Mouse (Mus musculus) stomach, embryonic 15.5 days (tissue): ENCODE measurements at regions not wholly inside any gene's neighbourhood (a gene's known extent, or its start where the extent isn't known, plus 50 kb on each side); places are given as distances from the start of the nearest gene placed in this dataset.
"Not testable (repeated sequence)": the region's sequence is repeated elsewhere in the genome, so short reads cannot be mapped to it uniquely, and the experiment has no call there.

ENCODE experiments used
- ATAC-seq: fragments of 200-750 bp; cut with Nextera tagmentation; 2 replicates; pipeline ENCODE4 v1.8.0; 2017; ENCODE audit warnings: low read depth, moderate number of reproducible peaks, moderate TSS enrichment; ENCODE audit not compliant: insufficient read depth, low FRiP score
- H3K27ac ChIP-seq: fragments of 300-500 bp; sonication (generic); 2 replicates; pipeline ENCODE4 v1.5.1; 2015; ENCODE audit warnings: mild to moderate bottlenecking, inconsistent platforms
- H3K27me3 ChIP-seq: fragments of 300-500 bp; sonication (generic); replicated peaks from 2 replicates; pipeline ENCODE4 v1.6.1; 2015; ENCODE audit warnings: inconsistent platforms
- H3K36me3 ChIP-seq: fragments of 300-500 bp; sonication (generic); 2 replicates; pipeline ENCODE4 v1.6.1; 2015; ENCODE audit warnings: inconsistent platforms
- H3K4me1 ChIP-seq: fragments of 300-500 bp; sonication (generic); 2 replicates; pipeline ENCODE4 v1.6.1; 2015; ENCODE audit warnings: inconsistent platforms
- H3K4me2 ChIP-seq: fragments of 300-500 bp; sonication (generic); 2 replicates; pipeline ENCODE4 v1.6.1; 2015; ENCODE audit warnings: mild to moderate bottlenecking, inconsistent platforms
- H3K4me3 ChIP-seq: fragments of 300-500 bp; sonication (generic); replicated peaks from 2 replicates; pipeline ENCODE4 v1.5.1; 2015; ENCODE audit warnings: inconsistent platforms
- H3K9ac ChIP-seq: fragments of 300-500 bp; sonication (generic); 2 replicates; pipeline ENCODE4 v1.6.1; 2015; ENCODE audit warnings: inconsistent platforms
- H3K9me3 ChIP-seq: fragments of 300-500 bp; sonication (generic); 2 replicates; pipeline ENCODE4 v1.6.1; 2016; ENCODE audit warnings: inconsistent platforms
- WGBS: fragments of 180-500 bp; shearing (Covaris S2); methylation state at CpG from one replicate; pipeline ENCODE4 v1.1.7; 2015; 5-methylcytosine and 5-hydroxymethylcytosine counted together

- H3K27me3 ChIP-seq = no peaks in the 10 kb centered on the region
- no peak for ATAC-seq
Measured at GRCm38 (mm10) chr1:13042326-13042725, 1628.4 kb downstream of the A830018L16Rik start.

GRCm38 (mm10) chr1:13050140-13050775 lies 1636.4 kb downstream of the A830018L16Rik start:
- ATAC-seq = no peak
- H3K4me1 ChIP-seq = no peaks in the 10 kb centered on the region; the same call in 1 of the 2 replicates
- no peaks in the 10 kb centered on the region for H3K9me3 ChIP-seq
- no peak overlapping the region for H3K27ac ChIP-seq
- H3K36me3 ChIP-seq = no peaks in the 10 kb centered on the region
- peak overlapping the region; percentile 43 for H3K4me2 ChIP-seq
- H3K9ac ChIP-seq = no peak overlapping the region
- WGBS = 19% methylated on average over 17 of the region's 17 CpGs
- H3K4me3 ChIP-seq = 0 out of 2 replicates have a peak overlapping the region, but pooled peaks have one; percentile 6
- H3K27me3 ChIP-seq = no peaks in the 10 kb centered on the region

More at GRCm38 (mm10) chr1:13042326-13042725, 1628.4 kb downstream of the A830018L16Rik start:
- Histone ChIP-seq H3K4me3 (no peak overlapping the region), H3K27ac (no peak overlapping the region), H3K9me3 (no peaks in the 10 kb centered on the region), H3K9ac (no peak overlapping the region), H3K36me3 (no peaks in the 10 kb centered on the region), H3K4me2 (no peak overlapping the region), H3K4me1 (no peaks in the 10 kb centered on the region)

GRCm38 (mm10) chr1:13051433-13052066 lies 1637.6 kb downstream of the A830018L16Rik start:
- not testable (repeated sequence) for H3K4me3 ChIP-seq, H3K27me3 ChIP-seq, H3K9ac ChIP-seq, H3K36me3 ChIP-seq, H3K27ac ChIP-seq, ATAC-seq, H3K9me3 ChIP-seq, H3K4me2 ChIP-seq, H3K4me1 ChIP-seq
- 56% methylated on average over 13 of the region's 13 CpGs for whole genome bisulfite sequencing

- no peaks in the 10 kb centered on the region for H3K36me3 ChIP-seq
- no peaks in the 10 kb centered on the region; the same call in 1 of the 2 replicates for H3K4me1 ChIP-seq
- peak overlapping the region; percentile 49 for H3K4me2 ChIP-seq
- H3K27me3 ChIP-seq = no peaks in the 10 kb centered on the region
- H3K9ac ChIP-seq = no peak overlapping the region
- no peak overlapping the region for H3K27ac ChIP-seq
- ATAC-seq = no peak
- H3K4me3 ChIP-seq = peak overlapping the region; percentile 8
- H3K9me3 ChIP-seq = no peaks in the 10 kb centered on the region
- 12% methylated on average over 7 of the region's 7 CpGs for WGBS
Measured at GRCm38 (mm10) chr1:13052067-13052460, 1638.2 kb downstream of the A830018L16Rik start.

GRCm38 (mm10) chr1:13057741-13058140 lies 1643.8 kb downstream of the A830018L16Rik start:
- WGBS = 24% methylated on average over 14 of the region's 14 CpGs
- H3K27me3 ChIP-seq = no peaks in the 10 kb centered on the region
- H3K4me1 ChIP-seq = no peaks in the 10 kb centered on the region
- peak overlapping the region; percentile 32 for H3K4me2 ChIP-seq
- no peak for ATAC-seq
- H3K4me3 ChIP-seq = no peak overlapping the region
- no peak overlapping the region for H3K27ac ChIP-seq
- no peaks in the 10 kb centered on the region for H3K36me3 ChIP-seq
- no peaks in the 10 kb centered on the region for H3K9me3 ChIP-seq
- no peak overlapping the region for H3K9ac ChIP-seq

GRCm38 (mm10) chr1:13059616-13060320 lies 1645.9 kb downstream of the A830018L16Rik start:
- Histone ChIP-seq H3K9ac (no peak overlapping the region), H3K9me3 (no peaks in the 10 kb centered on the region), H3K4me2 (no peak overlapping the region), H3K27ac (no peak overlapping the region), H3K4me1 (no peaks in the 10 kb centered on the region), H3K36me3 (no peaks in the 10 kb centered on the region), H3K27me3 (no peaks in the 10 kb centered on the region), H3K4me3 (no peak overlapping the region)
- no peak for ATAC-seq
- WGBS = 83% methylated on average over 6 of the region's 6 CpGs
